Mouse (Mus musculus) embryonic facial prominence, embryonic 13.5 days (tissue): ENCODE data around the gene Lrrc43. TPM values are rescaled to one million over a fixed set of nuclear protein-coding genes. Genes with fewer than 3 reads are reported as not detected.

Source experiments
- microRNA-seq: library from miRNA; unstranded; fragments of <30 nt; microRNA quantifications from one replicate; pipeline ENCODE4, GENCODE M21; 2016
- polyA plus RNA-seq: library from polyadenylated mRNA; unstranded; fragments of >200 nt; fragmentation: Nextera tagmentation; extraction: Ambion mirVana; gene quantifications from 2 replicates; pipeline ENCODE4 v1.2.1, GENCODE M21; 2015

Gene Lrrc43
- polyA plus RNA-seq, 1 experiment from 2014 or later, result not detected

Small RNA genes within 50 kb of the gene (microRNA-seq; reads per million reads assigned to microRNA genes)
- gene Mir7647, result 2.4 reads per million, percentile 7 among the genes with 10 or more reads in this experiment

Other genes starting within 250 kb of the Lrrc43 start
- 1.4 and 1.7 TPM in 2 replicates for gene Wdr66, start 237.2 kb upstream of the Lrrc43 start, polyA plus RNA-seq
- gene Bcl7a, start 145.5 kb upstream of the Lrrc43 start, polyA plus RNA-seq, result 37.5 and 41.0 TPM in 2 replicates
- gene Mlxip, start 94.5 kb upstream of the Lrrc43 start, polyA plus RNA-seq, result 14.0 and 16.4 TPM in 2 replicates
- not detected in 2 replicates for gene Il31, start 184 bp downstream of the Lrrc43 start, polyA plus RNA-seq
- gene B3gnt4, start 21.2 kb downstream of the Lrrc43 start, polyA plus RNA-seq, result 1.3 and 1.6 TPM in 2 replicates
- gene Diablo, start 34.9 kb downstream of the Lrrc43 start, polyA plus RNA-seq, result 116 and 125 TPM in 2 replicates
- 0.49 and 0.95 TPM in 2 replicates for gene Gm49027, start 36.2 kb downstream of the Lrrc43 start, polyA plus RNA-seq
- 24.2 and 28.9 TPM in 2 replicates for gene Vps33a, start 83.7 kb downstream of the Lrrc43 start, polyA plus RNA-seq
- 41.8 and 48.6 TPM in 2 replicates for gene Clip1, start 195.3 kb downstream of the Lrrc43 start, polyA plus RNA-seq
- 94.1 and 96.2 TPM in 2 replicates for gene Zcchc8, start 231.8 kb downstream of the Lrrc43 start, polyA plus RNA-seq